Mouse (Mus musculus): ENCODE data around the gene Pik3cb. TPM values are rescaled to one million over a fixed set of nuclear protein-coding genes. Genes with fewer than 3 reads are reported as not detected.

Gene Pik3cb
- polyA plus RNA-seq, 1 experiment = 14.5 TPM

DNA sequence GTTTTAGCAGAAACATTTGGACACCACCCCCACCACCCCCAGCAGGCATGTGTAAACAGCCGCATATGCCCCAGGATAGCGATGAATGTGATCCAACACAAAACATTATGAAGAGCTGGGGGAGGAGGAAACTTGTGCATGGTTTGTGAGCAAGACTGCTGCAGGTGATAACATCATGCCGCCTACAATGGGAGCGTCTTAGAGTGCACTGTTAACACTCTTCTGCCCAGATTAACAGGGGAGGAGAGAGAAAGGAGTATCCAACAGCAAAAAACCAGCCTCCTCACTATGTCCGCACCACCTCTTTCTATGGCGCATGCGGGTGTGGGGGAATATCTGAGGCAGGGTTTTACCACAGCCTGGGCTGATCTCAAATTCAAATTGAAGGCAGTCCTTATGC lies 45.2 kb downstream of the Pik3cb start:
- peak in 1 of 2 experiments; percentile 13 for DNase-seq (ENCODE audit: extremely low spot score in 1 of 2, low spot score in 1 of 2)

DNA sequence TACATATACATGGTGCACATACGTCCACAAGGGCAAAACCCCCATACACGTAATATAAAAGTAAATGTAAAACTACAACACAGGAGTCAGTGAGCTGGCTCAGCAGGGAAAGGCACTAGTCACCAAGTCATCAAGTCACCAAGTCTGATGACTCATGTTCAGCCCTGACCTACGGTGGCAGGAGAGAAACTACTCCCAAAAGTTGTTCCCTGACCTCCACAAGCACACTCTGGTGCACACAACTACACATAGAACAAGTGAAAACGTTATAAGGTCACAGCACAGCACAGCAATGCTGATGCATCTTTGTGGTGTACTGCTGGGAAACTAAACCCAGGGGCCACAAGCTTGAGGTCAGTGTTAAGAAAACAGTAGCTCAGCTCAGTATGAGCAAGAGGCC lies 49.9 kb downstream of the Pik3cb start:
- no peak for DNase-seq (ENCODE audit: extremely low spot score in 1 of 2, low spot score in 1 of 2)

DNA sequence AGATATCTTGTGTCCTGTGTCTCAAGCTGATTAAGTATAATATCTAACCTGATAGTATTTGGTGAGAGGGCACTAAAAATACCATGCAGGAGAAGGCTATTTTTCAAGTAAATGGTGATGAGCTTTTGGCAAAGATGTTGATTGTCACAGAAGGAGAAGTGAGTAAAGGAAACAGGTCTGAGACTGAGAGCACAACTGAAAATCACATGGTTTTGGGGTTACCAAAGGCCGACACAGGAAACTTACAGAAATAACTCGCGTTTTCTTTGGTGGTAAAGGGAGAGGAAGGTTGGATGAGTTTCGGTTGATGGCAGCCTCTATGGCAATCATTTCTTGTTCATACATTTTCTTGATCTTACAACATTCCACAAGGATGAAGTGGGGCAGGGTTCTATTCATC lies 50.5 kb downstream of the Pik3cb start:
- no peak for DNase-seq (ENCODE audit: extremely low spot score in 1 of 2, low spot score in 1 of 2)

DNA sequence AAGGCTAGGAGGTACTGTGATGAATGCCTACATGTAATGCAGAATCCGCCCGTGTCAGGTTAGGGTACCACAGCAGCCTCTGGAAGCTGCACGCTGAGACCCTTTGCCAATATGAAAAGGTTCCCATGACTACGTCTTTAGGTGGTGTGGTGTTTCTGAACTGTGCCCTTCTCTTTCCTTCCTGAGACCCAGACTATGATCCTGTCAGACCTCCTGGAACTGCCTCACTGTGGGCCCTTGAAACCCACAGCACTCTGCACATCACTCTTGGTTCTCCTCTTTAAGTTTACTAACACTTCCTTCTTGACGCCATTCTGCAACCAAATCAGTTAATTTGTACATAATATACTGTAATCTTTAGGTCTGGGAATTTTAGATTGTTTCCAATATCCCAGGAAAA lies 58.7 kb downstream of the Pik3cb start:
- no peak for DNase-seq (ENCODE audit: extremely low spot score in 1 of 2, low spot score in 1 of 2)

DNA sequence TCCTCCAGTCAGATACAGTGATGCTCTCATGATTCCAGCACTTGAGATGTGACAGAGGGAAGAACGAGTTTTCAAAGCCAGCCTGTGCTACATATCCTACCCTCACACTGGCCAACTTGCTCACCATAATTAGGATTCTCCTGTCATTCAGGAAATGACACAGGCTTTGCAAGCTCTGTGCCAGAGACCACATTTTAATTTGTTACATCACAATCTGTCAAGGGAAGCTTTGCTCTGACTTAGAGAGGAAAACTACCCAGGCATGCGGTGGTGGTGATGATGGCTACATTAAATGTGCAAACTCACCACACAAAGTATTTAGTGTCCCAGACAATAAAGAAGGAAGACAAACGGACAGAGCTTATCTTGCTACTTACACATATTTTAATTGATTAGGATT lies 59.1 kb downstream of the Pik3cb start:
- no peak for DNase-seq (ENCODE audit: extremely low spot score in 1 of 2, low spot score in 1 of 2)

DNA sequence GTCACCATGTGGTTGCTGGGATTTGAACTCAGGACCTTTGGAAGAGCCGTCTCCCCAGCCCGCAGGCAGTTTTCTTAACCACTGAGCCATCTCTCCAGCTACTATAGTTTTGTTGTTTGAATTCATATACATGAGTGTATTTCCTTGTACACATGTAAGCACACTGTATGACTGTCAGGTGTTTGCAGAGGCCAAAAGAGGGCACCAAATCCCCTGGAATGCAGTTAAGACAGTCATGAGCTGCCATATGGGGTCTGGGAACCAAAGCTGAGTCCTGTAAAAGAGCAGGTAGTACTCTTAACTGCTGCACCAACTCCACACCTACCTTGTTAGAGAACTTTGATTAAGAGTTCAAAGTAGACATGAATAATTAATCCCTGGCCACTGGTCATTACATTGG lies 59.8 kb downstream of the Pik3cb start:
- DNase-seq (ENCODE audit: extremely low spot score in 1 of 2, low spot score in 1 of 2) = no peak

DNA sequence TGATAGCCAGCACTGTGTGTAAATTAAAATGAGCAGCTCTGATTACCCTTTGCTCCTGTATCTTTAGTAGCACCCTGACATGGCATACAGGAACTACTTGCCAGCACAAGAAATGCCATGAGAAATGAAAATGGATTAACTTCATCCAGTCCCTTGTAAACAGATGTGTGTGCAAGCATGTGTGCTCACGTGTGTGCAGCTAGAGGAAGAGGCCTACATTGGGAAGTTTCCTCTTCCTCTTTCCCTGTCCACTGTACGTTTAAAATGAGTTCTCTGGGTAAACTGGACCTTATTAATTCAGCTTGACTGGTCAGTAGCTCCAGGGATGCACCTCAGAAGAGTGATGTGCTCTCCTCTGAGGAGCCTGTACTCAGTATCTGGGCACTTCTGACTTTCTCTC lies 66.0 kb downstream of the Pik3cb start:
- DNase-seq (ENCODE audit: extremely low spot score in 1 of 2, low spot score in 1 of 2) = no peak

DNA sequence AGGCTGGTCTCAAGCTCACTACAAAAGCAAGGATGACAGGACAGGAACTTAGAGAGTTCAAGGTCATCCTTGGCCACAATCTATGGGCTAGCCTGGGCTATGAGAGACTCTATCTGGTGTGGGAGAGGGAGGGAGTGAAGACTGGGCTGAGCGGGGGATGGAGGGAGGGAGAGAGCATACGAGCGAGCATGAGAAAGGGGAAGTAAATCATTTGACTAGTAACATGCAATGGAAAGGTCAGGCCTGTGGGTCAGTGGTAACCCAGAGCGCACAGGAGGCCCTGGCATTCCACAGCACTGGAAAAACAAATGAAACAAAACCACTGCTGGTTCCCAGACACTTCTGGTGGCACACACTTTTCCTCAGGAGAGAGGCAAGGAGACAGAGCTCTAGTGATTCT lies 67.9 kb downstream of the Pik3cb start:
- DNase-seq (ENCODE audit: extremely low spot score in 1 of 2, low spot score in 1 of 2) = no peak

DNA sequence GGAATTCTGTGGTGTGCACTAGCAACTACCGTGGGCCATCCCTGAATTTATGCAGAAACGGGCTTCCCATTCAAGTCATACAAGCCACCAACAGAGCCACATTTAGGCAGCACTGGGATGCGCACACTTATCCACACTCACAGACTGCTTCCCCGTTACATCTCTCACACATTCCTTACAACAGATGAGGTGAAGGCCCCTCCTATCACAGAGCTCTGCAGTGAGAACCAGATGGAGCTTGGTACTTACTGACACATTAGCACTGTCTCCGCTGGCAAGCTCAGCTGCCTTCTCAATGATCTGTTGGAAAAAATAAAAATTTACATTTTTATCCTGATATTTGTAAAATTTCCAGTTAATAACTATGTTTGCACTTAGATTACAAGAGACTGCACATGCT lies 75.1 kb downstream of the Pik3cb start:
- peak in 1 of 2 experiments; percentile 44 for DNase-seq (ENCODE audit: extremely low spot score in 1 of 2, low spot score in 1 of 2)

DNA sequence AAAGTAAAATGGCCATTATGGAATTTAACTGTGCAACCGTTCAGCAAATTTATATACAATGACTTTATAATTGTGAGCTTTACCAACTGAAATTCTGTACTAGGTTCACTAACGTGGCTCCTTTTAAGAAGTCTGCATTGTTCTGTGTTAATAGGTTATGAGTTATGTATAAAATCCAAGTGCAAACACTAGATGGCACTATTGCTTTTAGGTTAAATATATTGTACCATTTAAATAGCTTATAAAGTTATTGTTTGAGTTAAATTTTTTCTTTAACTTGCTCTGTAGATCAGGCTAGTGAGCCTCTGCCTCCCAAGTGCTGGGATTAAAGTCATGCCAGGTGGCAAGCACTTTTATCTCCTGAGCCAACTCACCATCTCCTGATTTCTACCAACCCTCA lies 76.2 kb downstream of the Pik3cb start:
- peak in 1 of 2 experiments; percentile 78 for DNase-seq (ENCODE audit: extremely low spot score in 1 of 2, low spot score in 1 of 2)

DNA sequence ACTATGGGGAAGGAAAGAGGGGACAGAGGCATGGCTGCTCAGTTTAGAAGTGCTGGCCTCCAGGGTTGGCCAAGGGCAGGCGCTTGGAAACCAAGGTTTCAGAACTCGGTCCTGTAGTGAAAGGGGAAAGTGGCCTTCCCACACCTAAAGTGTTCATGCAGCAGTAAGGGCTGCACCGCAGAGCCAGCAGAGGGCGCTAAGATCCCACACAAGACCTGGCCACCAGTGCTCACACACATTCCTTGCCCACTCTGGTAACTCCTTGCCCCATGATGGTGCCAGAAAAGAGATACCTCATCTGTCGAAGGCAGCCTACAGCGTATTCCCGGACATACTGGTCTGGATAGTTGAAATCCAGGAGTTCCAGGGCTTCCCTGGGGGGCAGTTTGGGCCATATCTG lies 77.9 kb downstream of the Pik3cb start:
- DNase-seq (ENCODE audit: extremely low spot score in 1 of 2, low spot score in 1 of 2) = peak; percentile 52 to 85

DNA sequence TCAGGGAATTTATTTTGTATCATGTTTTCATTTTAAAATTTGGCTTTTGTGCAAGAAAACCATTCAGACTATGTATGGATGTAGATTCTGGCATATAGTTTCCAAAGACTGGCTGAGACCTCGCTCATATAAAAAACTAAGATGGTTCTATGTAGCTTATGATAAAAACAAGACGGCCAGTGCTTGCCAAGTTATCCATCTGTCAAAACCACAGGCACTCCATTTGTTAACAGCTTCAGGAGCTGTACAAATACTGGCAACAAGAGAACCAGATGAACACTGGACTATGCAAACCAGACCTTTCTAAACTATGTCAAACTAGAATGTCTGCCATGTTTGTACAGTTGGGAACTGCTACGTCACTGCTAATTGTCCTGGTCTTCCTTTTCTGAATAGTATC lies 82.7 kb downstream of the Pik3cb start:
- no peak for DNase-seq (ENCODE audit: extremely low spot score in 1 of 2, low spot score in 1 of 2)

DNA sequence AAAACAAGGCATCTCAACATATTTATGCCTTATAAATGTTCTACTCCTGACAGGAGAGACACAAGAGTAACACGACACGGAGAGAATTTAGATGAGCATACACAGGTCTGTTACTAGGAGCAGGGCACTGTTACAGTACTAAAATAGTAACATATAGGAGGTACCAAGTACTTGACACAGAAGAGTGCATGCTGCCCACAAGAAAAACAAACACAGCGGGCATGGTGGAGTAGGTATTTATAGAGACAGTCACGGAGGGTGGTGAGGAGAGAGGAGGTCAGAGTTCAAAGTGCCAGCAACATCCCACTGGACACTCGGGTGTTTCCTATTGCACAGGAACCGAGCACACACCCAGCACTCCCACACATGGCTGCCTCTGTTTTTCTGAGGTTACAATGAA lies 90.7 kb downstream of the Pik3cb start:
- no peak for DNase-seq (ENCODE audit: extremely low spot score in 1 of 2, low spot score in 1 of 2)

DNA sequence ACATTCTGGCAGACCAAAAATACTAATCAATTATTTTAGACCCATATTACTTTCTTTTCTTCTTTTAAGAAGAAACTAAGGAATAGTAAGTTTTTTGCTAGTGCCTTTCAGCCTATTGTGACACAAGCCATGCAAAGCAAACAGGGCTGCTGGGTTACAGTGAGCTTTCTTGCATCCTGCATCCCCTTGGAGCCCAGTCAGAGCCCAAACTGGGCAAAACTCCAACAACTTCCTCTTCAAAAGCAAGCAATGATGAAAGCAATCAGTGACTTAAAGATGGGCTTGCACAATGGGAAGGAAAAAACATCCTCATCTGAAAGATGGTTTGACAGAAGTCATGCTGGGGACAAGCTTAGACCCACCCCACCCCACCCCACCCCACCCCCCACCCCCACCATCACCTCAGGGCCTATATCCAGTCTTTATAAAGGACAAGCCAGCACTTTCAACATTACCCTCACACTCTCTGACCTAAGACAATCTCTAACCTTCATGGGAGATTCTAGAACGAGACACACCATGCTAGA lies 91.6 kb downstream of the Pik3cb start:
- peak in 1 of 2 experiments; percentile 20 for DNase-seq (ENCODE audit: extremely low spot score in 1 of 2, low spot score in 1 of 2)

DNA sequence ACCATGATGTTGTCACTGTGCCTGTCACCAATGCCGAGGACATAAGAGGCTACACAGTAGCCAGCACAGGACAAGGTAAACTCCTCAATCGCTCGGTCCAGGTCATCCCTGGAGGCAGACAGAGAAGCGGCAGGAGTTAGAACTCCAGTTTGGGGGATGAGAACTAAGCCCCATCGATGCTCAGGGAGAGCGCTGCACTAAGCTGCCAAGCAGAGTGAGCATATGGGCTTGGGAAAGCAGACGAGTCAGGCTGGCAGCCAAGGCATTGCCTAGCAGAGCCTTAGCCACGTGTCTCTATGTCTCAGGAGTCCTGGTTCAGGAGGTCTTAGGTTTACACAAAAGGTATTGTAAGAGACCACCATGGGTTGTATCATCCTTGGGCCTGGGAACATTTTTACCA lies 95.7 kb downstream of the Pik3cb start:
- DNase-seq (ENCODE audit: extremely low spot score in 1 of 2, low spot score in 1 of 2) = peak in 1 of 2 experiments; percentile 17

DNA sequence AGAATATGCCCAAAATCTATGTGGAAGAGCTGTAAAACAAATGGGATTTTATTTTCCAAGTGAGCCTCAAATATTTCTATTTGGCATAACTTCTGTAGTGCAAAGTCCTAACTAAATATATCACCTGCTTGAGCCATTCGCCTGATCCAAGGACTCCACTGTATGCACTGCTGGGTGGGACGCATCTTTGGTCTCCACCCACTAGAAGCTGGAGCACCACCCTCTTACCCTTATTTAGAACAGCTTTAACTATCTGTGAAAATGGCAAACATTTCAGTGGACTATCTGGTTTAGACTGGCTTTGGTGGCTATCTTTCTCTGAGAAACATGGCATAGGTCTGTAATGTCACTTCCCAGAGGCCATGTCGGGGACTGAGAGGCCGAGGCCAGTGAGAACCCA lies 97.8 kb downstream of the Pik3cb start:
- DNase-seq (ENCODE audit: extremely low spot score in 1 of 2, low spot score in 1 of 2) = no peak

DNA sequence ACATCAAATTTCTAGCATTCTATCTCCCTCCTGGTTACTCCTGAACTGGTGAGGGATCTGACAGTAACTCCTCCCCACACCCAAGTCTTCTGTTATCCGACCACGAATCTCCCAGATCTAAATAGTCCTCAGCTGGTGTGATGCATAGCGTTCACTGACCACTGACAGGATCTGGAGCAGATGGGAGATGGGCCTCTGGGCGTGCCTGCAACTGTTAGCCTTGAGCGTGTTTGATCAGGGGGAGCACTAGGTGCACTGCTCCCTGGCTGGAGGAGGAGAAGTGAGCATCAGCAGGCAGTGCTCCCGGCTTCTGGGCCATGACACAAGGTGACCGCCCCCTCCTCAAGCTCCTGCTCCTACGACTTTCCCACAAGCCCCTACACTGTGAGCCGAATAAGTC lies 98.4 kb downstream of the Pik3cb start:
- DNase-seq (ENCODE audit: extremely low spot score in 1 of 2, low spot score in 1 of 2) = no peak

DNA sequence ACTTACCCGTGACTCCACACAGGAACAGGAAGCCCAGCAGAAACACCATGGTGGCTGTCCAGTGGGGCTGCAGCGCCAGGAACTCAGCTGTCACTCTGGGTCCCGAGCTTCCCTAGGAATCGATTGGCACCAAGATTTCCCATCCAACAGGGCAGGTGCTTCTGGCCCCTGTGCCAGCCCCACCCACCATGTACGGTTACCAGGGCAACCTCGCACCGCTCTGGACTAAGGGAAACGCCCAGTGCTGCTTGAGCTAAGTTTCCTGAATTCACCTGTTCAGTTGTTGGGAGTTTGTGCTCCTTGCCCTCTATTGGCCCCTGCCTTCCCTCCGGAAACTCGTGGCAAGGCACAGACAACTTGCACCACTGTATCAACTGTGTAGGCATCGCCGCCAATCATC lies 104.8 kb downstream of the Pik3cb start, which contains the start of gene Gm1123:
Gm1123 (minus strand) TSS at position 141 of the 400 bp plus-strand sequence.
- DNase-seq (ENCODE audit: extremely low spot score in 1 of 2, low spot score in 1 of 2) = no peak

DNA sequence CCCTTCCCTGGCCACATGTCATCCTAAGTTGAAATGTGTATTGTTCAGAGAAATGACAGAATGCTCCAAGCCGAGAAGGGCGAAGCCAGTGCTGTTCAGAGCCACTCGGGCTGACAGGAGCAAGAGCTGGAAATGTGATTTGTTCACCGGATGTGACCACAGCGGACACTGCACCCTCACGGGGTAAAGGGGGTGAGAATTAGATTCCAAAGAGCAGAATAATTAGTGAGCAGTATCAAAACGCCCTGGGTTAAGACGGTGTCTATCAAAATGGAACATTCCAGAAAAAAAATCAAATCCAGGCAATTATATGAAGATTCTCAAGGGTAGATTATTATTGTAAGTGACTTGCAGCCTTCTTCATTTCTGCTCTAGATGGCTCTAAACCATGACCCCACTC lies 106.3 kb downstream of the Pik3cb start:
- no peak for DNase-seq (ENCODE audit: extremely low spot score in 1 of 2, low spot score in 1 of 2)

DNA sequence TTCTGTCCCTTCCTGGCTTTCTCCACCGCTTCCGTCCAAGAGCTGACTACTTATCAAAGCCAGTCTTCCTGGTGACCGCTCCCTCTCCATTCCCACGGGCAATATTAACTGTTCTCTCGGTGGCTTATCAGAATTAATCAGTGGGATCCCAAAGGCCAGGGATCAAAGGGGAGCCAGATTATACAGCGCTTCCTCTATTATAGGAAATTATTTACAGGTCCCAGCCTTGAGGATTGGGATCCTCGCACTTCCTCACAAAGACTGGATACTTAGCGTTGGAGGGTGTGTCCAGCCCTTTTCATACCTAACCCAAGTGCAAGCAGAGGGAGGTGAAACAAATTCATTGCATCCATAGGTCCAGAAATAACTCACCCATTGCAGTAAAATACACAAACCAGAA lies 108.4 kb downstream of the Pik3cb start:
- DNase-seq (ENCODE audit: extremely low spot score in 1 of 2, low spot score in 1 of 2) = no peak

DNA sequence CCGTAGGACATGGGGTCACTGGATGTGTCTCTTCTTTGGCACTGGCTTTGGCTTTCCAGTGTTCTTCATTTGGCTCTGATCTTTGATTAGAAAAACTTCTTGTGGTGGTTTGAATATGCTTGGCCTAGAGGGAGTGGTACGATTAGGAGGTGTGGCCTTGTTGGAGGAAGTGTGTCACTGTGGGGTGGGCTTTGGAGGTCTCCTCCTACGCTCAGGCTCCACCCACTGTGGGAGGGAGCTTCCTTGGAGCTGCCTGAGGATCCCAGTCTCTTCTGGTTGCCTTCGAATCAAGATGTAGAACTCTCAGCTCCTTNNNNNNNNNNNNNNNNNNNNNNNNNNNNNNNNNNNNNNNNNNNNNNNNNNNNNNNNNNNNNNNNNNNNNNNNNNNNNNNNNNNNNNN lies 118.7 kb downstream of the Pik3cb start:
- DNase-seq (ENCODE audit: extremely low spot score in 1 of 2, low spot score in 1 of 2) = no peak

DNA sequence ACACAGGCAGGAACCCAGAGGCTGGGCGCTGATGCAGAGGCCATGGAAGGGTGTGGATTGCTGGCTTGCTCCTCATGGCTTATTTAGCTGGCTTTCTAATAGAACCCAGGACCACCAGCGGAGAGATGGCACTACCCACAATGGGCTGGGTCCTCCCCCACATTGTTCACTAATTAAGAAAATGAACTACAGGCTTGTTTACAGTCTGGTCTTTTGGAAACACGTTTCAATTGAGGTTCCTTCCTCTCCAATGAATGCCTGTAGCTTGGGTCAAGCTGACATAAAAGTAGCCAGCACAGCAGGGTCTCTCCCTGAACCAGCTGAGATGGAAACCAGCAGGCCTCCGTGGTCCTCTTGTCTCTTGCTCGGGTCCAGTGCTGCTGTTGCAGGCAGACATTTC lies 119.3 kb downstream of the Pik3cb start:
- DNase-seq (ENCODE audit: extremely low spot score in 1 of 2, low spot score in 1 of 2) = no peak

DNA sequence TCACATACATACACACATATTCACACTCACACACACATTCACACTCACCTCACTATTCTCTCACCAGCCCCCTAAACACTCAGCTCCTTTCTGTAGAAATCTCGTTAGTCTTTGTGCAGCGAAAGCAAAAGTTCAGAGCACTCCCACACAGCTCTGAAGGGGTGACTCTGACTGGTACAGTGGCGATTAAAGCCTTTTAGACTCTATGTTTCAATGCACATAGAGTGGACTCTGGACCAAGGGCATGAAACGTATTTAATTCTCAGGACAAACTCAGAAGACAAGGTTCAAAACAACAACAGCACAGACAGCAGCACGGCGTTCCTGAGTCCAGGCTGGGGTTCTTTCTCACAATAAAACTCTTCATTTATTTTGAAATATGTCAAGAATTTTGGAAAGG lies 122.7 kb downstream of the Pik3cb start:
- DNase-seq (ENCODE audit: extremely low spot score in 1 of 2, low spot score in 1 of 2) = no peak
